Mouse (Mus musculus) thymus, adult 2 months (tissue): ENCODE measurements around the gene Slco2b1.

ENCODE experiments used
- CTCF ChIP-seq: fragments of 200-500 bp; IDR thresholded peaks from 2 replicates; pipeline ENCODE4 v1.5.1; 2012; ENCODE audit warnings: mild to moderate bottlenecking, control low read depth, low read length, moderate library complexity, borderline replicate concordance; ENCODE audit not compliant: control insufficient read depth, poor library complexity, insufficient read depth; ENCODE audit errors: extremely low read depth
- POLR2A ChIP-seq: fragments of 200-500 bp; IDR thresholded peaks from 2 replicates; pipeline ENCODE4 v1.6.1; 2012; ENCODE audit warnings: mild to moderate bottlenecking, low read length, control low read depth, moderate library complexity; ENCODE audit not compliant: control insufficient read depth, poor library complexity, insufficient read depth; ENCODE audit errors: extremely low read depth

DNA sequence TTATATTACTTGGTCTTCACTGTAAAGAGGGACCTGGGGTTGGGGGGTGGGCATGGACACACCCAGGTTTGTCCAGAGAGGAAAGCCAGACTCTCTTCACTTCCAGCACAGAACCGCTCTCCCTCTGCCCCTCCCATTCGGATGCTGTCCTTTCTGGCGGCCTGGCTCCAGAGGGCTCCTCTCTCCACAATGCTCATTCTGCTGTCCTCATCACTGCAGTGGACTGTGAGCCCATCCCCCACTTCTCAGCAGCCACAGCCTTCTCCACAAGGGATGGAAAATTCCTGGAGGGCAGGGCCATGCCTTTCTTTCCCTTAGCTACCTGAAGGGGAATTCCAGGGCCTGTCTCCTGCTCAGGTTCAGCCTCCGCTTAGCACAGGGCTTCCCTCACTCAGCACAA lies 42.3 kb downstream of the Slco2b1 start:
- TF ChIP-seq CTCF = no peak
- TF ChIP-seq POLR2A = no peak
